Mouse (Mus musculus) forebrain, embryonic 16.5 days (tissue): Measurements from ENCODE around the gene Gm20671. TPM values are rescaled to one million over a fixed set of nuclear protein-coding genes. Genes with fewer than 3 reads are reported as not detected.
A peak's percentile ranks its signal among the peaks of the same experiment; 100 is the strongest.

Experiments
- ATAC-seq: fragments of 200-750 bp; cut with Nextera tagmentation; 2 replicates; pipeline ENCODE4 v1.8.0; 2017; ENCODE audit warnings: mild to moderate bottlenecking, moderate library complexity
- H3K27ac ChIP-seq: fragments of 300-500 bp; sonication (generic); 2 replicates; pipeline ENCODE4 v1.5.1; 2014; ENCODE audit warnings: low read length, control low read depth
- H3K27me3 ChIP-seq: fragments of 300-500 bp; sonication (generic); replicated peaks from 2 replicates; pipeline ENCODE4 v1.6.1; 2014; ENCODE audit warnings: low read length; ENCODE audit not compliant: control insufficient read depth, insufficient read depth
- H3K36me3 ChIP-seq: fragments of 300-500 bp; sonication (generic); 2 replicates; pipeline ENCODE4 v1.6.1; 2014; ENCODE audit not compliant: control insufficient read depth, insufficient read depth
- H3K4me1 ChIP-seq: fragments of 300-500 bp; sonication (generic); replicated peaks from 2 replicates; pipeline ENCODE4 v1.6.1; 2014; ENCODE audit warnings: low read length; ENCODE audit not compliant: control insufficient read depth, insufficient read depth
- H3K4me2 ChIP-seq: fragments of 300-500 bp; sonication (generic); 2 replicates; pipeline ENCODE4 v1.6.1; 2014; ENCODE audit warnings: mild to moderate bottlenecking, low read length, control low read depth
- H3K4me3 ChIP-seq: fragments of 300-500 bp; sonication (generic); replicated peaks from 2 replicates; pipeline ENCODE4 v1.5.1; 2014; ENCODE audit warnings: mild to moderate bottlenecking, low read length, control low read depth
- H3K9ac ChIP-seq: fragments of 300-500 bp; sonication (generic); replicated peaks from 2 replicates; pipeline ENCODE4 v1.6.1; 2014; ENCODE audit warnings: low read depth, low read length, control low read depth
- H3K9me3 ChIP-seq: fragments of 300-500 bp; sonication (generic); 2 replicates; pipeline ENCODE4 v1.6.1; 2016; ENCODE audit warnings: low read length; ENCODE audit not compliant: control insufficient read depth
- WGBS: fragments of 180-500 bp; shearing (Covaris S2); extraction: QIAGEN DNeasy Blood & Tissue Kit; methylation state at CpG from one replicate; pipeline ENCODE4 v1.1.7; 2014; 5-methylcytosine and 5-hydroxymethylcytosine counted together
- polyA plus RNA-seq: library from polyadenylated mRNA; unstranded; fragments of >200 nt; fragmentation: Nextera tagmentation; extraction: Ambion mirVana; gene quantifications from 2 replicates; pipeline ENCODE4 v1.2.1, GENCODE M21; 2015

Gene Gm20671
- polyA plus RNA-seq, 1 experiment from 2014 or later: not detected

- no peaks in the 10 kb centered on the region for H3K27me3 ChIP-seq
Observed at GRCm38 (mm10) chr5:32713703-32714467, 113.0 kb downstream of the Gm20671 start.

DNA sequence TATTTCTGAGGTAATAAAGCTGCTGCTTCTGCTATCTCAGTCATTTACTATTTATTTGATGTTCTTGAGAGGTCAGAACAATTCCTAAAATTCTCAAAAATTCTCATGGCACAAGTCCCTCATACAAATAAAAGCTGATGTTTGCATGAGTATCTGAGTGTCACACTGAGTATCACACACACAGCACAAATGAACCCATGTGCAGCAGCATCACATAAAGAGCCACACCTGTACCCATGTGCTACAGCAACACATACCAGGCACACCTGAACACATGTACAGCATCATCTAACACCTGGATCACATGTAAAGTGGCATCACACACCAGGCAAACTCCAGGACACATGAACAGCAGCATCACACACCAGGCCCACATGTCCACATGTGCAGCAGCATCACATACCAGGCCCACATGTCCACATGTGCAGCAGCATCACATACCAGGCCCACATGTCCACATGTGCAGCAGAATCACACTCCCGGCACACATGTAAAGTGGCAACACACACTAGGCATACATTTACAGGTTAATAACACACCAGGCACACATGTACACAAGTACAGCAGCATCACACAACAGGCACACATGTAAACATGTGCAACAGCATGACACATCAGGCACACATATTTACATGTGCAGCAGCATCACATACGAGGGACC lies 113.7 kb downstream of the Gm20671 start:
- Histone ChIP-seq H3K9me3 (no peaks in the 10 kb centered on the region), H3K36me3 (no peaks in the 10 kb centered on the region), H3K9ac (peak overlapping the region; percentile 68), H3K4me2 (peak overlapping the region; percentile 59), H3K4me1 (peaks cover 8% of the 10 kb centered on the region), H3K27me3 (no peaks in the 10 kb centered on the region), H3K27ac (peak overlapping the region; percentile 94), H3K4me3 (peak overlapping the region; percentile 89)
- WGBS: 11% methylated on average over 2 of the region's 2 CpGs
- no peak; the same call in 1 of the 2 replicates for ATAC-seq

More at GRCm38 (mm10) chr5:32713703-32714467, 113.0 kb downstream of the Gm20671 start:
- H3K36me3 ChIP-seq: no peaks in the 10 kb centered on the region
- H3K4me2 ChIP-seq: peak overlapping the region; percentile 59
- H3K9me3 ChIP-seq: no peaks in the 10 kb centered on the region
- peak; percentile 98 for ATAC-seq
- peaks cover 8% of the 10 kb centered on the region for H3K4me1 ChIP-seq
- H3K4me3 ChIP-seq: peak overlapping the region; percentile 89
- peak overlapping the region; percentile 68 for H3K9ac ChIP-seq
- WGBS: 1% methylated on average over 55 of the region's 55 CpGs
- peak overlapping the region; percentile 94 for H3K27ac ChIP-seq

DNA sequence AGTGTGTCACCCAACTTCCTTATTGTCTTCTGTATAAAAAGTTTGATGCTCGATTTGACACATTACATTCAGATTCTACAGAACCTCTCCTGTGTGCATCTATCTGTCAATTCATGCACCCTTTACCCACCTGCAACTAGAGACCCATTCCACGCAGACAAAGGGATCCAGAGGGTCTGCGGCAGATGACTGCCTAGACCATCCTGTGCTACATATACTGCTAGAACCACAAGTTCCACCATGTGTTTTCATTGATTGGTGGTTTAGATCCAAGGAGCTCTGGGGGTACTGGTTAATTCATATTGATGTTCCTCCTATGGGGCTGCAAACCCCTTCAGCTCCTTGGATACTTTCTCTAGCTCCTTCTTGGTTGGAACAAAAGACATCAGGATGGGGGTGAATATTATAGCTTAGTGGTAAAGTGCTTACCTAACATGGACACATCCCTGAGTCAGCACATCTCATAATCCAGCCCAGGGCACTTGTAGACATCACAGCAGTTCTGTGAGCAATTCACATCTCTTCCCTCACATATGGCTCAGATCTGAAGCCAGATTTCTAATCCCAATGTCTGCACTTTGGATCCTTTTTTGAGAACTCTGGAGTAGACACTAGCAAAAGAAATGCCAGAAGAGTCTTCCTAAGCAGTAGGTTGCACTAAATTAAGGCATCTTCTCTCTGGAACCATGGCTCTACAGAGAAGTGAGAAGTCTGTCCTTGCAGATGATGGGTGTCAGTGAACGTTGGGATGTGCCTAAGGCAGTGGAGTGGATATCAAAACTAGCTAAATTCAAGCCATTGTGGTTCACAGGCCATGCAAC lies 114.5 kb downstream of the Gm20671 start:
- WGBS: 62% methylated on average over 4 of the region's 4 CpGs
- Histone ChIP-seq H3K9ac (no peak overlapping the region), H3K9me3 (no peaks in the 10 kb centered on the region), H3K4me3 (no peak overlapping the region), H3K27me3 (no peaks in the 10 kb centered on the region), H3K4me2 (peak overlapping the region; percentile 4; the same call in 1 of the 2 replicates), H3K4me1 (peaks cover 8% of the 10 kb centered on the region), H3K36me3 (no peaks in the 10 kb centered on the region), H3K27ac (no peak overlapping the region)
- ATAC-seq: no peak

DNA sequence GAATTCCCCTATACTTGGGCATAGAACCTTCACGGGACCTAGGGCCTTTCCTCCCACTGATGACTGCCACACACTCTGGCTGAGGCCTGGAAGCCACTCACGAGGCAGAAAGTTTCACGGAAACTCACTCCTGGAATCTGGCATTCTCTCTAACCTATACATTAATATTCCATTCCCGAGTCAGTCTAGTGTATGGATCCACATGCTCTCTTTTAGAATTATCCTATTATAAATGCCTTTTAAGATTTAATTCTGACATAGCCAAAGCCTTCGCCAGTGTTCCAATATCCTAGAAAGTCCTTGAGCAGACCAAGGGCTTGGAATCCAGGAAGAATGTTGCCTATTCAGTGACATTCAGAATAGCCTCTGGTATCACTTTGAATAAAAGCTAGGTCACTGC lies 115.4 kb downstream of the Gm20671 start:
- Histone ChIP-seq H3K4me2 (no peak overlapping the region), H3K9ac (no peak overlapping the region), H3K4me1 (peaks cover 8% of the 10 kb centered on the region), H3K36me3 (no peaks in the 10 kb centered on the region), H3K4me3 (no peak overlapping the region), H3K27ac (no peak overlapping the region), H3K27me3 (no peaks in the 10 kb centered on the region), H3K9me3 (no peaks in the 10 kb centered on the region)
- 69% methylated on average over 5 of the region's 5 CpGs for WGBS
- no peak for ATAC-seq

- ATAC-seq: no peak
- H3K9ac ChIP-seq: no peak overlapping the region
Observed at GRCm38 (mm10) chr5:32706226-32706780, 120.6 kb downstream of the Gm20671 start.

GRCm38 (mm10) chr5:32697208-32697867 lies 129.6 kb downstream of the Gm20671 start:
- no peaks in the 10 kb centered on the region for H3K4me1 ChIP-seq
- H3K9me3 ChIP-seq: no peaks in the 10 kb centered on the region
- H3K27me3 ChIP-seq: no peaks in the 10 kb centered on the region
- ATAC-seq: no peak
- no peak overlapping the region for H3K9ac ChIP-seq
- no peaks in the 10 kb centered on the region for H3K36me3 ChIP-seq
- H3K27ac ChIP-seq: no peak overlapping the region
- no peak overlapping the region for H3K4me2 ChIP-seq
- no peak overlapping the region for H3K4me3 ChIP-seq
- WGBS: 77% methylated on average over 5 of the region's 5 CpGs

More at GRCm38 (mm10) chr5:32706226-32706780, 120.6 kb downstream of the Gm20671 start:
- H3K36me3 ChIP-seq: no peaks in the 10 kb centered on the region
- H3K4me2 ChIP-seq: no peak overlapping the region
- H3K27me3 ChIP-seq: no peaks in the 10 kb centered on the region
- H3K4me3 ChIP-seq: no peak overlapping the region
- no peaks in the 10 kb centered on the region for H3K4me1 ChIP-seq
- no peaks in the 10 kb centered on the region for H3K9me3 ChIP-seq
- 82% methylated on average over 2 of the region's 2 CpGs for WGBS
- H3K27ac ChIP-seq: no peak overlapping the region

- H3K36me3 ChIP-seq: no peaks in the 10 kb centered on the region
- H3K27me3 ChIP-seq: no peaks in the 10 kb centered on the region
- 59% methylated on average over 2 of the region's 2 CpGs for WGBS
- no peak overlapping the region for H3K4me2 ChIP-seq
- no peaks in the 10 kb centered on the region for H3K9me3 ChIP-seq
- H3K4me3 ChIP-seq: no peak overlapping the region
- H3K4me1 ChIP-seq: no peaks in the 10 kb centered on the region
- ATAC-seq: no peak
- no peak overlapping the region for H3K9ac ChIP-seq
- no peak overlapping the region for H3K27ac ChIP-seq
Observed at GRCm38 (mm10) chr5:32693411-32693810, 133.5 kb downstream of the Gm20671 start.
